Mouse (Mus musculus) G1E (cell line): ENCODE measurements around the gene Rec8.

Experiments
- CTCF ChIP-seq: IDR thresholded peaks from 2 replicates; pipeline ENCODE4 v1.5.1; 2012; ENCODE audit warnings: low read depth, low read length, inconsistent platforms, mixed read lengths
- TAL1 ChIP-seq: conservative IDR thresholded peaks from 2 replicates; pipeline ENCODE4 v1.6.1; 2012; ENCODE audit warnings: low read depth, low read length, inconsistent platforms, mixed read lengths

- TF ChIP-seq TAL1 (no peak), CTCF (no peak)
Observed at GRCm38 (mm10) chr14:55578668-55579269, 39.1 kb upstream of the Rec8 start.
